17 mouse cellular contexts compared by ENCODE assay signal in genomic region chr12:66619944-66620343, GRCm38 (mm10).
A peak's percentile ranks its signal among the peaks of the same experiment; 100 is the strongest.
DNase-seq lines count a peak whose midpoint lies in the region; ATAC-seq lines count a peak whose summit lies in the region.
"Had no signal": no experiment of that assay in that cellular context is flagged by ENCODE, and none has a peak within 500 bp of the region (broad histone marks: within the 10 kb centered on the region; RNA-seq: fewer than 3 reads in every experiment).

No protein-coding gene starts in this region.

- no peak for DNase-seq in frontal cortex, postnatal 25 days (ENCODE audit: low spot score in 2 of 2)
- peak; percentile 9 for DNase-seq in layer of hippocampus, adult 9-11 months
- DNase-seq in layer of hippocampus, adult 9-10 months (ENCODE audit: low spot score), result no peak
- peak; percentile 59 for DNase-seq in telencephalon, adult 2 months (ENCODE audit: low read depth, low spot score)
- no peak for DNase-seq in spleen, postnatal 14 days (ENCODE audit: low spot score in 2 of 2)
- DNase-seq: adrenal gland, adult 2 months; adrenal gland, postnatal 10 days; adrenal gland, postnatal 25 days; cerebellum, adult 11-12 months; cerebellum, adult 2 months; cerebellum, adult 9-10 months; cerebellum, postnatal 10 days; cerebellum, postnatal 25 days; forebrain, postnatal 0 days had no signal

- ATAC-seq in frontal cortex, adult (ENCODE audit: low TSS enrichment), result peak; percentile 85
- ATAC-seq: forebrain, embryonic 13.5 days; forebrain, embryonic 15.5 days; forebrain, postnatal 0 days had no signal

Comparison
In these comparisons a context has a peak if more than half of its experiments do, and no peak if none do; other contexts are left out.
1. DNase-seq: peak in layer of hippocampus, adult 9-11 months (single experiment) and telencephalon, adult 2 months (single experiment); none in frontal cortex, postnatal 25 days (0 of 2), layer of hippocampus, adult 9-10 months (single experiment) and spleen, postnatal 14 days (0 of 2).